Mouse (Mus musculus) bone marrow macrophage, adult 2 months (primary cell): ENCODE results near the gene Npas2.

Experiments
- CTCF ChIP-seq: IDR thresholded peaks from 2 replicates; pipeline ENCODE4 v1.5.1; 2012; ENCODE audit warnings: low read depth, mild to moderate bottlenecking, low read length, moderate library complexity
- POLR2A ChIP-seq: IDR thresholded peaks from 2 replicates; pipeline ENCODE4 v1.6.1; 2012; ENCODE audit warnings: mild to moderate bottlenecking, low read depth, low read length, borderline replicate concordance

DNA sequence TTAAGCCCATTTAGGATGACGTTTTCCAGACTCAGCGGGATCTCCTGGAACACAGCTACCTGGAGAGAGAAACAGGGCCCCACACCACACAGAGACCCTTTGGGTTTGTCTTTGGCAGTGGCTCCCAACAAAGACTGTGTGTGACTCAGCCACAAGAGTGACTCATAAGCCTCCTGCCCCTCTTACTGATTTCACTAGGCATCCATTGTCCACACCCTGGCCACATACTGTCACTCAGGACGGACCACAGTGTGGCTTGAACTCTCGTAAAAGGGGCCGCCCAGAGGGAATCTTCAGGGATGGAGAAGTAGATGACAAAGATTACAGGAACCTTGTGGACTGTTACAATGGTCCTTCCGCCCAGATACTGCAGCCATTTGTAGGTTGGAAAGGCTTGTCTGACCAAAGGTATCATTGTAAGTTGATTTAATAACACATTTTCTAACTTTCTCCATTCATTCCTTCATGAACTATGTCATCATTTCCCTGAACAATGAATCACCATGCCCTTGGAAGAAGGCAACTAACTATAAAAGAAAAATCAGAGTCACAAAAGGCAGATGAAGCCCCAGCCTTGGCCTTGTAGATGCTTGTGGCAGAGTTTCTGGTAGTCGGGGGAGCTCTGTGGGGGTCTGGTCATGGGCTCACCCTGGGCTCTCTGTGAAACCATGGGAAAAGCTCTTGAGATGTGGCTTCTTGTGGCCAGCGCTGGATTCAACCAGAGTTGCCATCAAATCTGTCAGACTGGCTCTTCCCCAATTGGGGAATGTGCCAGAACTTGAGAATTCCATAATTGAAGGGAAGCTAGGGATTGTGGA is 63.2 kb downstream of the Npas2 start:
- TF ChIP-seq CTCF = no peak
- no peak for TF ChIP-seq POLR2A
